Mouse (Mus musculus): ENCODE results near the gene Gm20708.

Gm20708 gene

DNA sequence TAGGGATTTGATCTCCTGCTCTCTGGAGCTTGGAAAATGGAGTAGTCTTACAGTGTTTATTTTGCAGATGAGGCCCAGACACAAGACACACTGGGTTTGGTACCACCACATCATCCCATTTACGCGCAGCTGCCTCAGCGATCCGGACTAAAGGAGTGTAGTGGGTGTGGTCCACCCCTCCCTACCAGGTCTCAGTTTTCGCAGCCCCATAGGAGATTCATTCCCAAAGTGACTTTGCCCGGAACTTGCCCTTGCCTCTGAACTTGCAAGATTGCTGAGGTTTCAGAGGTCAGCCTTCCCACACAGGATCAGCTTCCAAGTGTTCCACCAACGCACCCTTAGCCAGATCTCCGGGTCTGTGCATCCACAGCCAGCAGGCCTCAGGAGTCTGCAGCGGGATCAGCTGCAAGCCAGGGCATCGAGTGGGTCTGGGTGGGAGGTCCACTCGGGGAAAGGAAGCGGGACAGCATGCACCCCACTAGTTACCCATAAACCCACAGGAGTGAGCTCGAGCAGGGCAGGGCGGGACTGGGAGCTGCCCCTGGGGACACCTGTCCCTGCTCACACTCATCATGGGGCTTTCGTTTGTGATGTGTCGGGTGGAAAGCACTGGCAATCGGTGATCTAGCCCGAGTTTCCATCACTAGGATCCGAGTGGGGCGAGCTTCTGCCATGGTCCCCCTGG is 78.8 kb downstream of the Gm20708 start:
- in situ Hi-C loops (cut with MboI, MseI) = no loop called here

DNA sequence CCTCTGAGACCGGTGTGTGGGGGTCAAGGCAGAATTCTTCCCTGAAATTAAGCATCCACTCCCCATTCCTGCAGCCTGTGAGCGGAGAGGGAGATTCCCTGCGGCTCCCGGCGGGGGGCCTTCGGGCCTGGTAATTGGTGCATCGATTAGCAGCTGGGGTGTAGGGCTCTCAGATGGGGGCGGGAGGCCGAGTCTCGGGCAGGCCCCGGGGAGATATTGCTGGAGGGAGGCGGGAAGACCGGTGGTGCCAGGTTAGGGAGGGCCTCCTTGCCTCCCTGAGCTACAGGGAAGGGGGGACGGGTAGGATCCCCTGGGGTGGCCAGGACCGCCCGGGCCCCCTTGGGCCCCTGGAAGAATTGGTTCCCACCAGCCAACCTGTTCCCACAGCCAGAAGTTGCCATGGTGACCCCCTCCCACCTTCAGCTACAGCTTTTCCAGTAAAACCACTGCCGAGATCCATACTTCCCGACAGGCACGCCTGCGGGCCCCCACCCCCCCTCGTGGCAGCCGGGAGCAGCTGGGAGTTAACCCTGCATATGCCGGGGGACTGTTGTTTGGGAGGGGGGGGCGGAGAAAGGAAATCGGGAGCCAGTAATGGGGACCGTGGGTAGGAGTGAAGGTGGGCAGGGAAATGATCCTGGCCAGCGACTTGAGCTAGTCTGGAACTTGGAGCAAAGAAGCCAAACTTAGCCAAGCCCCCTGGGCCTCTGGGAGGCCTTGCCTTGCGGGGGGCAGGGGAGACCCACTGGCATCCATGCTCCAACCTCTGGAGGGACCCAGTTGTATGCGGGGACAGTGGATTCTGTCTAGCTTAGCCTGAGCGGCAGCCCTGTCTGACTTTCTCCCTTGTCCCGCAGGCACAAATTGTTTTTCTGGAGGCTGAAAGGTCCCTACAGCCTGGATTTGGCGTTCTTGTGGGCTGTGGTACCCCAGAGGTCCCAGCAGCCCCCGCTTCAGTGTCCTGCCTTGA is 79.7 kb downstream of the Gm20708 start:
- in situ Hi-C loops (cut with MboI, MseI) = no loop called here

All from T-helper 2 cell (primary cell).